Mouse (Mus musculus): ENCODE measurements around the gene Dus1l. TPM values are rescaled to one million over a fixed set of nuclear protein-coding genes. Genes with fewer than 3 reads are reported as not detected.
"Not testable (repeated sequence)": the region's sequence is repeated elsewhere in the genome, so short reads cannot be mapped to it uniquely, and the experiment has no call there.

Dus1l gene
- polyA plus RNA-seq, 1 experiment, result 51.1 TPM

DNA sequence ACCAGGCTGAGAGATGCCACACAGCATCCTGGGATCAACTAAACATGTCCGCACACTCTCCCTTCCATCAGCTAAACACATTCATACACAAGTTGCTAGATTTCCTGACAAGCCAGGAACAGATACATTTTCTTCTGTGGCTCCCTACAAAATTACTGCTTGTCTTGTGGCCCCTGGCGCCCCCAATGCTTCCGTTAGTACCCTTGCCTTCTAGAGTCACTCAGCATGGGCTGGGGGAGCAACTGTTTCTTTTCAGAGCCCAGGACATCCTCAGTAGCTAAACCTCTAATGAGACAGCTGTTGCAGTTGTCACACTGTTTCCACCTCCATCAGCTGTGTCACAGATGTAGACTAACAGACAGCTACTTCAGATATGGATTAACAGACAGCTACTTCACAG, 23.5 kb downstream of the Dus1l start:
- H3K27me3 ChIP-seq (ENCODE audit: control insufficient read depth, insufficient read depth, low read length), result no peaks in the 10 kb centered on the region
- no peak overlapping the region for H3K27ac ChIP-seq (ENCODE audit: control insufficient read depth, insufficient read depth, low read depth, low read length)
- no peak for TF ChIP-seq POLR2A (IDR thresholded peaks at IDR 0.05; ENCODE audit: control insufficient read depth, low read depth, low read length)
- no peak for TF ChIP-seq CTCF (IDR thresholded peaks at IDR 0.05; ENCODE audit: control insufficient read depth, insufficient read depth, insufficient replicate concordance, low read depth, low read length)
- no peak overlapping the region for H3K4me3 ChIP-seq (ENCODE audit: control insufficient read depth, low read depth, low read length)
- peaks cover 8% of the 10 kb centered on the region for H3K4me1 ChIP-seq (ENCODE audit: control insufficient read depth, insufficient read depth, low read length)
- H3K36me3 ChIP-seq (ENCODE audit: control insufficient read depth, insufficient read depth, low read length), result no peaks in the 10 kb centered on the region

DNA sequence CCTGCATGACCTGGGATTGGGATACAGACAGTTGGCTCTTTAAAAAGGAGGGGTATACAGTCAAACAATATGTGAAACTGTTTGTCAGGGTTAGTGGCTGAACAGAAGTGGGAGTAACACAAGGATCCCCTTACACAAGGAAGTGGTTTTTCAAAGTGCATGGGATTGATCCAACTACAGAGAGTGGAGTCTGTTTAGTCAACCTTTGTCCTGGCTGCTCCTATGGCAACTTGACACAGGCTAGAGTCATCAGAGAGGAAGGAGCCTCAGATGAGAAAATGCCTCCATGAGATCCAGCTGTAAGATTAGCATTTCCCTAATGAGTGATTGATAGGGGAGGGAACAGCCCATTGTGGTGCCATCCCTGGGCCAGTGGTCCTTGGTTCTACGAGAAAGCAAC, 28.0 kb downstream of the Dus1l start:
- Histone ChIP-seq H3K36me3 (ENCODE audit: control insufficient read depth, insufficient read depth, low read length) (no peaks in the 10 kb centered on the region), H3K4me3 (ENCODE audit: control insufficient read depth, low read depth, low read length) (no peak overlapping the region), H3K27ac (ENCODE audit: control insufficient read depth, insufficient read depth, low read depth, low read length) (no peak overlapping the region), H3K27me3 (ENCODE audit: control insufficient read depth, insufficient read depth, low read length) (no peaks in the 10 kb centered on the region), H3K4me1 (ENCODE audit: control insufficient read depth, insufficient read depth, low read length) (no peaks in the 10 kb centered on the region)
- TF ChIP-seq CTCF (IDR thresholded peaks at IDR 0.05; ENCODE audit: control insufficient read depth, insufficient read depth, insufficient replicate concordance, low read depth, low read length) (no peak), POLR2A (IDR thresholded peaks at IDR 0.05; ENCODE audit: control insufficient read depth, low read depth, low read length) (no peak)

DNA sequence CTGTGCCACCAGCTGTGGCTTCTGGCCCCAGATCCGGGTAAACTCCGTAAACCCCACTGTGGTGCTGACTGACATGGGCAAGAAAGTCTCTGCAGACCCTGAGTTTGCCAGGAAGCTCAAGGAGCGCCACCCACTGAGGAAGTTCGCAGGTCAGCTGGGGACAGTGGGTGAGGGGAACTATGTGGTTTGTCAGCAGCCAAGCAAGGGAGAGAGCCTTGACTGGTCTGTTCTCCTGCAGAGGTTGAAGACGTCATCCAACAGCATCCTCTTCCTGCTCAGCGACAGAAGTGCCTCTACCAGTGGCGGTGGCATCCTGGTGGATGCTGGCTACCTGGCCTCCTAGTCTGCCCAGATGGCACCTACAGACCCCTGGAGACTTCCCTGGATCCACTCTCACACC, 29.2 kb downstream of the Dus1l start:
- not testable (repeated sequence) for H3K27ac ChIP-seq (ENCODE audit: control insufficient read depth, insufficient read depth, low read depth, low read length); H3K36me3 ChIP-seq (ENCODE audit: control insufficient read depth, insufficient read depth, low read length); H3K4me3 ChIP-seq (ENCODE audit: control insufficient read depth, low read depth, low read length); H3K27me3 ChIP-seq (ENCODE audit: control insufficient read depth, insufficient read depth, low read length); H3K4me1 ChIP-seq (ENCODE audit: control insufficient read depth, insufficient read depth, low read length)

DNA sequence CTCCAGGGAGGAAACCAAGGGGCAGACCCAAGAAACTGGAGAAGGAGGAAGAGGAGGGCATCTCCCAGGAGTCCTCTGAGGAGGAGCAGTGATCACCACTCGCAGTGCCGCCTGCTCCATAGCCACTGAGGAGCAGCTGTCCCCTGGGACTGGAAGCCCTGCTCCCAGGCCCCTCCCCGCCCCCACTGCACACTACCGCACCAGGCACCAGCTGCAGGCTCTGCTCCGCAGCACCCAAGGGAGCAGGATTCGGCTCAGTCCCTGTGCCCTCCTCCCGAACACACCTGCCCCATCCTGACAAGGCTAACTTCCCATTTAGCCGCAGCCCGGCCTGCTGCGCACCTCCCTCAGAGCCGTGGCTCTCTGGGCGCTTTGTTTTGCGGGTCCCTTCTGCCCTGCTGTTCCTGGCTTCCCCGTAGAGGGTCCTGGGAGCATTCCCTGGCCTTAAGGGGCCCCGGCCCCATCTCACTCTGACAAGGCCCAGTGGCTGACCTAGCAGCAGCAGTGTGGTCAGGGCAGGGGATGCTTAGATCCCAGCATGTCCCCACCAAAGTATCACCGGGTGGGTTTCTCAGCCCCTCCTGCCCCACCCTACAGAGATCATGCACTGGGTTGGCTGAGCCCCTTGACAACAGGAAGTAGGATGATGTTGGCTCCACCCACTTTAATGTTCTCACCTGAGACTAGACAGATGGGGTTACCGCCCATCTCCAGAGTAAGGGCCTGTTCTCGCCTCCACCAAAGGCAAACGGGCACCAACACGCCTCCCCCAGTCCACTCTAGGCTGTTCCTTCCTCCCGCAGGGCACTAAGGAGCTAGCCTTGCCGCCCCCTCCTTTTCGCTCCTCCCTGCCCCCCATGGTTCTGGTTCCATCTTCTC, 32.8 kb downstream of the Dus1l start:
- H3K4me3 ChIP-seq (ENCODE audit: control insufficient read depth, low read depth, low read length), result peak overlapping the region; percentile 73

DNA sequence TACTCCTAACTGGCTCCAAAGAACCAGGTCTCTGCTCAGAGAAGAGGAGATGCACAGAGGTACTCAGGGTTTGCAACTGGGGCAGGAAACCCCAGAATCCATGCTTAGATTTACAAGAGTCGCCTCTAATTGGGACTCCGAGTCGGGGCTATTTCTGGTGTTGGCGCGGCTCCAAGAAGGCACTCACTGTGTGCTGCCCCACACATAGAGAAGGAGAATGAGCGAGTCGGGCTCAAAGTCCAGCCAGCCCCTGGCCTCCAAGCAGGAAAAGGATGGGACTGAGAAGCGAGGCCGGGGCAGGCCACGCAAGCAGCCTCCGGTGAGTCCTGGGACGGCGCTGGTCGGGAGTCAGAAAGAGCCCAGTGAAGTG, 33.5 kb downstream of the Dus1l start, which contains the start of gene Hmga1b:
Hmga1b (plus strand) TSS at position 123 of the 370 bp plus-strand sequence.
- not testable (repeated sequence) for H3K27me3 ChIP-seq (ENCODE audit: control insufficient read depth, insufficient read depth, low read length); H3K4me1 ChIP-seq (ENCODE audit: control insufficient read depth, insufficient read depth, low read length); H3K36me3 ChIP-seq (ENCODE audit: control insufficient read depth, insufficient read depth, low read length); H3K27ac ChIP-seq (ENCODE audit: control insufficient read depth, insufficient read depth, low read depth, low read length)
- H3K4me3 ChIP-seq (ENCODE audit: control insufficient read depth, low read depth, low read length), result peak within 1 kb of the TSS; percentile 73

More for the DNA sequence above, 32.8 kb downstream of the Dus1l start:
- H3K4me1 ChIP-seq (ENCODE audit: control insufficient read depth, insufficient read depth, low read length); H3K36me3 ChIP-seq (ENCODE audit: control insufficient read depth, insufficient read depth, low read length); H3K27me3 ChIP-seq (ENCODE audit: control insufficient read depth, insufficient read depth, low read length); H3K27ac ChIP-seq (ENCODE audit: control insufficient read depth, insufficient read depth, low read depth, low read length): not testable (repeated sequence)

DNA sequence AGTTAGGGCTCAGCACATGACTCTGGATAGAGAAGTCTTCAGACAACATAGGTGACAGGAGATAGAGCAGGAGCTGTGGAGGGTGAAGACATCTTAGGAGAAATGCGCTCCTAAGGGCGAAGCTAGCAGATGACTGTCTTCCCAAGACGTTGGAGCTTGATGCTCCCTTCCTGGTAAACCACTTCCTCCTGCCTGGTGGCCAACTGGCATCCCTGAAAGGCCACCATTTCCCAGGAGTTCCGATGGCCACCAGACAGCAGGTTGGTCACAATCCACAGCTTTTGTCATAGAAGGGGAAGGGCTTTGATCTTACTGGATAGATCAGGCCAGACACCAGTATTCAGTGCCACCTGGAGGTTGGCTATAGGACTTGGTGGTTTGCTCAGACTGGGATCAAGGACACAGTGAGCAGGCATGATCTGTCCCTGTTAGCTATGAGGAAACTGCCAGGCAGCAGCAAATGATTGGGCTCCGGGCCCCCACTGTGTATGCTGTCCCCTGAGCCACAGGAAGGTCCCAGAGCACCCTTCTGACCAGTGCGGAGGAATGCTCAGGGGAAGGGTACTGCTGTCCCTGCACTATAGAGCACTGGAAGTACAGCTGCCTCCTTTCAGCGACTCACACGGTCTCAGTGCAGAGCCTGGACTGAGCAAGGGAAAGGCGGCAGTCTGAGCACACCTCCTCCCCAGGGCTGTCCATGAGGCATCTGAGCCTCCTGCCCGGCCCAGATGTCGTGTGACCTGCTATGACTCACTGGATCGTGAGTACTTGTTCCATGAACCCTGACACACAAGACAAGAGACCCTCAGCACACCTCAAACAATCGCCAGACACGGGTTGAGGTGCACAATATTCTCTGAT, 34.2 kb downstream of the Dus1l start:
- Histone ChIP-seq H3K27ac (ENCODE audit: control insufficient read depth, insufficient read depth, low read depth, low read length) (no peak overlapping the region), H3K4me3 (ENCODE audit: control insufficient read depth, low read depth, low read length) (peak overlapping the region; percentile 73)

DNA sequence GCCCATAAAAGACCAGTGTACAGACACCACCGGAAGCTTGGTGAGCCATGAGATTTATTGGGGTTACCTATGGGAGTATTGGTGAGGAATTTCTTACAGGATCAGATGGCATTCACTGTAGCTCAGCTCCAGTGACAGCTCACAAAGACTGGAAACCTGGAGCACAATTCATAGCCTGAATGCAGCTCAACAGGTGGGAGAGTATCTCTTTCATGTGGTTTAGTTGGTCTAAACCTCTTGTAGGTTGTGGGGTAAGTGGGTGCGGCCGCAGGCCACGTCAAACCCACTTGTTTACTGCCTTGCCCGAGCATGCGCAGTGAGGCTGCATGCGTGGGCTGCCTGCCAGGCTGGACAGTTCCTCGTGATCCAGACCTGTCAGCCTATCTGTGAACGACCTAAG, 36.0 kb downstream of the Dus1l start:
- Histone ChIP-seq H3K27me3 (ENCODE audit: control insufficient read depth, insufficient read depth, low read length) (no peaks in the 10 kb centered on the region), H3K4me3 (ENCODE audit: control insufficient read depth, low read depth, low read length) (no peak overlapping the region), H3K36me3 (ENCODE audit: control insufficient read depth, insufficient read depth, low read length) (no peaks in the 10 kb centered on the region), H3K27ac (ENCODE audit: control insufficient read depth, insufficient read depth, low read depth, low read length) (no peak overlapping the region), H3K4me1 (ENCODE audit: control insufficient read depth, insufficient read depth, low read length) (peaks cover 3% of the 10 kb centered on the region)
- no peak for TF ChIP-seq CTCF (IDR thresholded peaks at IDR 0.05; ENCODE audit: control insufficient read depth, insufficient read depth, insufficient replicate concordance, low read depth, low read length)

More for the DNA sequence above, 34.2 kb downstream of the Dus1l start:
- H3K4me1 ChIP-seq (ENCODE audit: control insufficient read depth, insufficient read depth, low read length), result peaks cover 3% of the 10 kb centered on the region
- no peaks in the 10 kb centered on the region for H3K36me3 ChIP-seq (ENCODE audit: control insufficient read depth, insufficient read depth, low read length)
- no peaks in the 10 kb centered on the region for H3K27me3 ChIP-seq (ENCODE audit: control insufficient read depth, insufficient read depth, low read length)
- TF ChIP-seq POLR2A (IDR thresholded peaks at IDR 0.05; ENCODE audit: control insufficient read depth, low read depth, low read length) (no peak), CTCF (IDR thresholded peaks at IDR 0.05; ENCODE audit: control insufficient read depth, insufficient read depth, insufficient replicate concordance, low read depth, low read length) (no peak)
